Comparison of ENCODE assay signal across 21 mouse cellular contexts in the genomic region with DNA sequence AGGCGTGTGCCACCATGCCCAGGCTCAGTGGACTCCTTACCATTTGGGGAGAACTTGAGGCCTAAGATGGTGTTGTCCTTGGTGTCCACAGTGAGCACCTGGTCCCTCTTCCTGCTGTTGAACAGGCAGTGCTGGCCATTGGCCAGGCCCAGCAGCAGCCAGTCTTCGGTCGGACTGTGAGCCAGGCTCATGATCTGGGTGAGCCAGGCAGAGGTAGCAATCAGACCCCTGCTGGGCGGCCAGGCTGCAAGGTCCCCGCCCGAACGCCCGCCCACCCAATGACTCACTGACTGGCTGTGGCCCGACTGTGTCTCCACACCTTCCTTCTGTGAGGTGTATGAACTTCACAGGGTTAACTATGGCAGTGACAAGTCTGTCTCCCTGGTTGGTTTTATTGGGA. TPM values are rescaled to one million over a fixed set of nuclear protein-coding genes. Genes with fewer than 3 reads are reported as not detected.
DNase-seq lines count a peak whose midpoint lies in the region; ATAC-seq lines count a peak whose summit lies in the region.
"Had no signal": no experiment of that assay in that cellular context is flagged by ENCODE, and none has a peak within 500 bp of the region (broad histone marks: within the 10 kb centered on the region; RNA-seq: fewer than 3 reads in every experiment).

No protein-coding gene starts in this region.

- ATAC-seq in cerebellum, adult (ENCODE audit: insufficient number of reproducible peaks, low FRiP score, low TSS enrichment): no peak
- ATAC-seq: CD4-positive, CD25-positive, alpha-beta regulatory T cell, adult 4 months; forebrain, embryonic 13.5 days; midbrain, embryonic 15.5 days had no signal

- peak; percentile 70 for DNase-seq in cerebellum, adult 11-12 months
- peak; percentile 51 for DNase-seq in left cerebral cortex, postnatal 4 days
- no peak for DNase-seq in left cerebral cortex, postnatal 36 days (ENCODE audit: low spot score in 2 of 2)
- peak; percentile 53 for DNase-seq in brain, adult 2 months (ENCODE audit: low read depth, low spot score)
- no peak for DNase-seq in thymus, postnatal 36 days
- no peak for DNase-seq in yolk sac, embryonic 10.5 days (ENCODE audit: low spot score)
- DNase-seq: adrenal gland, adult 8-10 months; gastrocnemius, postnatal 25 days; heart, adult 2 months; heart, postnatal 10 days; kidney, adult 18-20 months; kidney, postnatal 25 days; liver, embryonic 13.5 days; lung, adult 2 months; retina, postnatal 1 day; right cerebral cortex, postnatal 25 days; thymus, postnatal 14 days had no signal

- intact Hi-C loops in left cerebral cortex, postnatal 4 days (cut with DNase I): no loop called here
- intact Hi-C loops in left cerebral cortex, postnatal 36 days (cut with DNase I): no loop called here

RNA-seq across cellular contexts. Expression of gene Tle6, which starts 9.0 kb away (rescaled TPM):
- 1 to 10 TPM; 2.2 to 3.2 TPM for total RNA-seq in left cerebral cortex, postnatal 4 days (2021)
- total RNA-seq in left cerebral cortex, postnatal 36 days (2021): 10 to 100 TPM in 1 of 2 experiments, 1 to 10 TPM in 1; 9.7 to 10.9 TPM

RNA-seq across cellular contexts. Expression of gene BC025920, which starts 14.2 kb away (rescaled TPM):
- 1 to 10 TPM; 2.5 to 2.7 TPM for total RNA-seq in left cerebral cortex, postnatal 4 days (2021)
- 1 to 10 TPM; 3.5 to 3.6 TPM for total RNA-seq in left cerebral cortex, postnatal 36 days (2021)

RNA-seq across cellular contexts. Expression of gene Tle2, which starts 17.5 kb away (rescaled TPM):
- 10 to 100 TPM; 34.0 to 44.5 TPM for total RNA-seq in left cerebral cortex, postnatal 4 days (2021)
- 10 to 100 TPM; 23.7 to 37.6 TPM for total RNA-seq in left cerebral cortex, postnatal 36 days (2021)

RNA-seq across cellular contexts. Expression of gene Aes, which starts 32.6 kb away (rescaled TPM):
- total RNA-seq in left cerebral cortex, postnatal 4 days (2021): 100 to 1,000 TPM; 474 to 479 TPM
- total RNA-seq in left cerebral cortex, postnatal 36 days (2021): 100 to 1,000 TPM; 652 to 731 TPM

RNA-seq across cellular contexts. Expression of gene Sirt6, which starts 35.8 kb away (rescaled TPM):
- 10 to 100 TPM; 37.4 to 38.1 TPM for total RNA-seq in left cerebral cortex, postnatal 4 days (2021)
- total RNA-seq in left cerebral cortex, postnatal 36 days (2021): 10 to 100 TPM; 22.7 to 29.4 TPM

Comparison
In these comparisons a context has a peak if more than half of its experiments do, and no peak if none do; other contexts are left out.
1. DNase-seq: peak in cerebellum, adult 11-12 months (single experiment), left cerebral cortex, postnatal 4 days (single experiment) and brain, adult 2 months (single experiment); none in left cerebral cortex, postnatal 36 days (0 of 2), thymus, postnatal 36 days (0 of 2) and yolk sac, embryonic 10.5 days (single experiment).